Mouse (Mus musculus) kidney, postnatal 36 days (tissue): ENCODE data around the gene Arhgef19.

Experiments
- DNase-seq, 2 experiments: peaks; one replicate each; pipeline ENCODE4 v3.0.0; 2021 to 2022; ENCODE audit warnings: mixed read lengths in 2 of 2

Arhgef19 gene

GRCm38 (mm10) chr4:141239388-141240125 lies at the start of gene Arhgef19:
Arhgef19 (plus strand) TSS chr4:141239499.
- DNase-seq: peak; percentile 95 to 96

GRCm38 (mm10) chr4:141191294-141191693 lies 48.0 kb upstream of the Arhgef19 start:
- no peak for DNase-seq

- no peak for DNase-seq
Measured at GRCm38 (mm10) chr4:141194553-141194952, 44.7 kb upstream of the Arhgef19 start.

GRCm38 (mm10) chr4:141196981-141197685 lies 42.2 kb upstream of the Arhgef19 start:
- DNase-seq: no peak

- no peak for DNase-seq
Measured at GRCm38 (mm10) chr4:141197686-141198035, 41.6 kb upstream of the Arhgef19 start.

- peak; percentile 15 to 34 for DNase-seq
Measured at GRCm38 (mm10) chr4:141200906-141201305, 38.4 kb upstream of the Arhgef19 start.

- DNase-seq: no peak
Measured at GRCm38 (mm10) chr4:141202192-141202591, 37.1 kb upstream of the Arhgef19 start.

GRCm38 (mm10) chr4:141204580-141205061 lies 34.7 kb upstream of the Arhgef19 start:
- peak in 1 of 2 experiments; percentile 67 for DNase-seq

- peak; percentile 60 to 67 for DNase-seq
Measured at GRCm38 (mm10) chr4:141207081-141207480, 32.2 kb upstream of the Arhgef19 start.

GRCm38 (mm10) chr4:141210524-141211219 lies 28.6 kb upstream of the Arhgef19 start:
- no peak for DNase-seq

GRCm38 (mm10) chr4:141211646-141212045 lies 27.7 kb upstream of the Arhgef19 start:
- no peak for DNase-seq

GRCm38 (mm10) chr4:141212892-141213291 lies 26.4 kb upstream of the Arhgef19 start:
- no peak for DNase-seq

- DNase-seq: no peak
Measured at GRCm38 (mm10) chr4:141213342-141213741, 26.0 kb upstream of the Arhgef19 start.

GRCm38 (mm10) chr4:141213770-141214336 lies 25.4 kb upstream of the Arhgef19 start, which contains the start of gene Rsg1:
Rsg1 (plus strand) TSS chr4:141213956.
- peak; percentile 95 to 97 for DNase-seq

GRCm38 (mm10) chr4:141214337-141214851 lies 24.9 kb upstream of the Arhgef19 start:
- DNase-seq: peak; percentile 26 to 53

- no peak for DNase-seq
Measured at GRCm38 (mm10) chr4:141219583-141220213, 19.6 kb upstream of the Arhgef19 start.

GRCm38 (mm10) chr4:141221848-141222247 lies 17.5 kb upstream of the Arhgef19 start:
- no peak for DNase-seq

- DNase-seq: no peak
Measured at GRCm38 (mm10) chr4:141222752-141223151, 16.5 kb upstream of the Arhgef19 start.

GRCm38 (mm10) chr4:141228687-141229086 lies 10.6 kb upstream of the Arhgef19 start:
- no peak for DNase-seq

GRCm38 (mm10) chr4:141233196-141233595 lies 6.1 kb upstream of the Arhgef19 start:
- DNase-seq: no peak

- DNase-seq: no peak
Measured at GRCm38 (mm10) chr4:141235537-141236111, 3.7 kb upstream of the Arhgef19 start.

GRCm38 (mm10) chr4:141236856-141237255 lies 2.4 kb upstream of the Arhgef19 start:
- no peak for DNase-seq
